Mouse (Mus musculus) stomach, postnatal 0 days (tissue): Measurements from ENCODE around the gene Zfhx3.

Experiments used
- CTCF ChIP-seq: IDR thresholded peaks from 2 replicates; pipeline ENCODE4 v1.5.1; 2016; ENCODE audit warnings: antibody characterized with exemption, low read depth, mild to moderate bottlenecking, moderate library complexity
- EP300 ChIP-seq: optimal IDR thresholded peaks from 2 replicates; pipeline ENCODE3; 2016; ENCODE audit warnings: antibody characterized with exemption

DNA sequence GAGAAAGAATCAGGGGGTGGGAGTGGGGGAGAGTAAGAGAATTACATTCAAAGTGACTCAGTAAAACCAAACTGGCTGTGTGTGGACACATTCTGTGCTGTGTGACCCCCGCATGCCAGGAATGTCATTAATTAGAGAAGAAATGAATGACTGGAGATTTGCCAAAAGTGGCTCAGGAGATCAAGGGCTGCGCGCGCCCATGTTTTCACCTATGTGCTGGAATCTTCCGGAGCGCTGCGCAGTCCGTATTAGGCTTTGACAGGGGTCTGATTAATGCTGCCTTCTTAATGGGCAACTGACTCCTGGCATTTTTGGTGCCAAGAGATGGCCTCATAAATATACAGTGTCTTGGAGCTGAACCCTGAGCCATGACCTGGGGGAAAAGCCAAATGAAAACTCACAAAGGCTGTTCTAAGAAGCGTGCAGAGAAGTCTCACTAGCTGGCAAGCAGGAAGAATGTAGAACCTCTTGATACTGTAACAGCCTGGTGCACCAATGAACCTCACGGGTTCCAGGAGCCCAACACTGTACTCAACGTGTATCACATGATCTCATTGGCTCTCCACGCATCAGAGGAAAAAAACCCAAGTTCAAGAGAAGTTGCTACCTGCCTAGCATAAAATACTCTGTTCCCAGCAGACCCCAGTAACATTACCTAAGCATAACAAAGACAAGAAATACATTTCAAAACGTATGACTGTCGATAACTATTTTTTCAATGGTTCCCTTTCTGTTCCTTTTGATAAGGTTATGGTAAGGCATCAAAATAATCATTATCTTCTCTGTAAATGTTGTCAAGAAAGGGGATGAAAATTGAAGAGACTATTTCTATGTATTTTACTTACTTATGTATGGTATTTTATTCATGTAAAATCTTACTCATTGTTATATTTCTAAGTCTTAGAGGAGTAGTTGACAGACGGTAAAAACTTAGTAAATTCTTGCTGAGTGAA is 1057.1 kb downstream of the Zfhx3 start:
- TF ChIP-seq CTCF (no peak), EP300 (no peak)
